Mouse (Mus musculus): ENCODE data around the gene Prkrip1.

- TF ChIP-seq POLR2A (IDR thresholded peaks at IDR 0.05; ENCODE audit: low read depth, low read length) (no peak), USF2 (conservative IDR thresholded peaks at IDR 0.05; ENCODE audit: low read depth, low read length) (no peak), HCFC1 (IDR thresholded peaks at IDR 0.05; ENCODE audit: low read depth, low read length) (no peak), TBP (conservative IDR thresholded peaks at IDR 0.05; ENCODE audit: low read depth, low read length) (no peak), MXI1 (IDR thresholded peaks at IDR 0.05; ENCODE audit: low read depth, low read length) (no peak), ZNF384 (IDR thresholded peaks at IDR 0.05; ENCODE audit: low read depth, low read length) (no peak), CTCF (conservative IDR thresholded peaks at IDR 0.05 in 1 of 2, IDR thresholded peaks at IDR 0.05 in 1 of 2; ENCODE audit: low read depth in 2 of 2, low read length in 2 of 2) (no peak), MAZ (IDR thresholded peaks at IDR 0.05; ENCODE audit: low read depth, low read length) (no peak), CHD1 (IDR thresholded peaks at IDR 0.05; ENCODE audit: low read depth, low read length) (no peak), GABPA (IDR thresholded peaks at IDR 0.05; ENCODE audit: insufficient replicate concordance, low read depth, low read length) (no peak)
These were observed 46.4 kb downstream of the Prkrip1 start for GRCm38 (mm10) chr5:136152365-136152764.

Measured in CH12.LX (cell line).